12 mouse cellular contexts compared by ENCODE assay signal in the genomic region with DNA sequence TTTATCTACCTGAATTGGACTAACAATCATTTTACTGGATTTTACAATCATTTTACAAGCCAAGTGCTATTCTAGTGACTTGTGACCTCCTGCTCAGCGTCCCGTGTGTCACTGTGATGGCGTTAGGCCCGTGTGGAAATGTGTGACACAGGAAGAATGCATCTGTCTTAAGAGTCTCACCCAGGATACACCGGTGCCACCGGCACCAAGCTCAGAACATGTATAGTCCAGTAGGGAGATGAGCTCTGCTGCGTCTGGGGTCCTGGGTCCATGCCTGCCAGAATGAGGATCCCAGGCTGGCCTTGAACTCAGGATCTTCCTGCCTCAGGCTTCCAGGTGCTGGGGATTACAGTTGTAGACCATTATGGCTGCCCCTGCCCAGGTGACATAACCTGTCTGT. TPM values are rescaled to one million over a fixed set of nuclear protein-coding genes. Genes with fewer than 3 reads are reported as not detected.
DNase-seq lines count a peak whose midpoint lies in the region; ATAC-seq and TF ChIP-seq lines count a peak whose summit lies in the region.
"Had no signal": no experiment of that assay in that cellular context is flagged by ENCODE, and none has a peak within 500 bp of the region (broad histone marks: within the 10 kb centered on the region; RNA-seq: fewer than 3 reads in every experiment).

No protein-coding gene starts in this region.

- H3K4me1 ChIP-seq in kidney, embryonic 14.5 days (ENCODE audit: control insufficient read depth, insufficient read depth, low read length): peaks cover 58% of the 10 kb centered on the region
- H3K4me1 ChIP-seq in stomach, embryonic 14.5 days (ENCODE audit: control insufficient read depth, insufficient read depth, low read length): peaks cover 53% of the 10 kb centered on the region
- peaks cover 16% of the 10 kb centered on the region for H3K4me1 ChIP-seq in stomach, postnatal 0 days (replicated peaks; ENCODE audit: control insufficient read depth, insufficient read depth)
- peaks cover 62% of the 10 kb centered on the region for H3K4me1 ChIP-seq in stomach, embryonic 16.5 days (ENCODE audit: control insufficient read depth, insufficient read depth, low read length)

- peak; percentile 64 for DNase-seq in cerebellum, adult 9-11 months
- no peak for DNase-seq in cerebellum, postnatal 4 days (ENCODE audit: low spot score in 2 of 2)
- DNase-seq in kidney, postnatal 10 days: no peak
- no peak for DNase-seq in stomach, postnatal 0 days (ENCODE audit: low spot score)
- DNase-seq in adipocyte (ENCODE audit: low spot score): no peak
- DNase-seq: kidney, adult 11 months; right cerebral cortex, postnatal 14 days; thymus, adult 2 months had no signal

- H3K36me3 ChIP-seq in kidney, embryonic 14.5 days (ENCODE audit: control insufficient read depth, insufficient read depth, low read length): peaks cover 5% of the 10 kb centered on the region; the same call in 1 of the 2 replicates
- H3K36me3 ChIP-seq in stomach, embryonic 14.5 days (ENCODE audit: control insufficient read depth, insufficient read depth, low read length): peaks cover 5% of the 10 kb centered on the region; the same call in 1 of the 2 replicates
- H3K36me3 ChIP-seq in stomach, postnatal 0 days (ENCODE audit: control insufficient read depth, insufficient read depth, low read length): 0 out of 2 replicates have a peak, but pooled peaks cover 6% of the 10 kb centered on the region
- H3K36me3 ChIP-seq in stomach, embryonic 16.5 days (ENCODE audit: control insufficient read depth, insufficient read depth, low read length): no peaks in the 10 kb centered on the region

- H3K4me2 ChIP-seq in kidney, embryonic 14.5 days (replicated peaks; ENCODE audit: low read depth, low read length): peak overlapping the region; percentile 91; the same call in 1 of the 2 replicates
- peak overlapping the region; percentile 74; the same call in 1 of the 2 replicates for H3K4me2 ChIP-seq in stomach, embryonic 14.5 days (replicated peaks; ENCODE audit: low read depth, low read length)
- no peak overlapping the region; the same call in 1 of the 2 replicates for H3K4me2 ChIP-seq in stomach, postnatal 0 days (replicated peaks; ENCODE audit: low read depth)
- peak overlapping the region; percentile 79; the same call in 1 of the 2 replicates for H3K4me2 ChIP-seq in stomach, embryonic 16.5 days (ENCODE audit: low read depth, low read length)

- no peak overlapping the region; the same call in 1 of the 2 replicates for H3K4me3 ChIP-seq in kidney, embryonic 14.5 days (ENCODE audit: low read length)
- H3K4me3 ChIP-seq in stomach, embryonic 14.5 days (ENCODE audit: low read depth, low read length): no peak overlapping the region
- no peak overlapping the region for H3K4me3 ChIP-seq in stomach, postnatal 0 days (ENCODE audit: low read depth, low read length)
- no peak overlapping the region for H3K4me3 ChIP-seq in stomach, embryonic 16.5 days (replicated peaks; ENCODE audit: low read length)

- H3K27me3 ChIP-seq in kidney, embryonic 14.5 days (ENCODE audit: control insufficient read depth, insufficient read depth, low read length): no peaks in the 10 kb centered on the region
- no peaks in the 10 kb centered on the region for H3K27me3 ChIP-seq in stomach, embryonic 14.5 days (ENCODE audit: control insufficient read depth, insufficient read depth, low read length)
- no peaks in the 10 kb centered on the region for H3K27me3 ChIP-seq in stomach, postnatal 0 days (ENCODE audit: control insufficient read depth, insufficient read depth, low read length)
- no peaks in the 10 kb centered on the region for H3K27me3 ChIP-seq in stomach, embryonic 16.5 days (ENCODE audit: control insufficient read depth, insufficient read depth, low read length)
- H3K27me3 ChIP-seq: Patski had no signal

- peak overlapping the region; percentile 91; the same call in 1 of the 2 replicates for H3K9ac ChIP-seq in kidney, embryonic 14.5 days (ENCODE audit: low read depth, low read length)
- H3K9ac ChIP-seq in stomach, embryonic 14.5 days (replicated peaks; ENCODE audit: low read depth, low read length): no peak overlapping the region
- no peak overlapping the region for H3K9ac ChIP-seq in stomach, postnatal 0 days (ENCODE audit: low read length)
- H3K9ac ChIP-seq in stomach, embryonic 16.5 days (ENCODE audit: low read length): peak overlapping the region; percentile 90; the same call in 1 of the 2 replicates

- WGBS in kidney, embryonic 14.5 days: 66% methylated on average over 7 of the region's 7 CpGs
- WGBS in stomach, embryonic 14.5 days: 84% methylated on average over 7 of the region's 7 CpGs
- WGBS in stomach, postnatal 0 days: 81% methylated on average over 7 of the region's 7 CpGs
- 84% methylated on average over 7 of the region's 7 CpGs for WGBS in stomach, embryonic 16.5 days

- peak overlapping the region; percentile 53; the same call in 1 of the 2 replicates for H3K27ac ChIP-seq in kidney, embryonic 14.5 days (ENCODE audit: low read depth, low read length)
- H3K27ac ChIP-seq in stomach, embryonic 14.5 days (ENCODE audit: low read length): peak overlapping the region; percentile 63; the same call in 1 of the 2 replicates
- no peak overlapping the region for H3K27ac ChIP-seq in stomach, postnatal 0 days (replicated peaks)
- peak overlapping the region; percentile 93 for H3K27ac ChIP-seq in stomach, embryonic 16.5 days (ENCODE audit: low read length)

- TF ChIP-seq CTCF in stomach, postnatal 0 days (IDR thresholded peaks at IDR 0.05; ENCODE audit: low read depth): no peak

- no peaks in the 10 kb centered on the region for H3K9me3 ChIP-seq in kidney, embryonic 14.5 days (ENCODE audit: control insufficient read depth, low read length)
- no peaks in the 10 kb centered on the region for H3K9me3 ChIP-seq in stomach, embryonic 14.5 days (ENCODE audit: control insufficient read depth, low read depth, low read length)
- no peaks in the 10 kb centered on the region for H3K9me3 ChIP-seq in stomach, postnatal 0 days (ENCODE audit: control insufficient read depth, low read length)
- H3K9me3 ChIP-seq in stomach, embryonic 16.5 days (replicated peaks; ENCODE audit: control insufficient read depth, low read length): no peaks in the 10 kb centered on the region

- TF ChIP-seq EP300 in stomach, postnatal 0 days (optimal IDR thresholded peaks at IDR 0.05): no peak

- no peak for ATAC-seq in kidney, embryonic 14.5 days (ENCODE audit: low FRiP score, low TSS enrichment)
- ATAC-seq in stomach, embryonic 14.5 days (ENCODE audit: insufficient number of reproducible peaks, insufficient read depth, low FRiP score, low read depth): no peak
- no peak for ATAC-seq in stomach, postnatal 0 days (ENCODE audit: low FRiP score, low TSS enrichment)
- no peak for ATAC-seq in stomach, embryonic 16.5 days (ENCODE audit: insufficient read depth, low FRiP score)
- ATAC-seq: Patski had no signal

RNA-seq across cellular contexts. Expression of gene Sec14l1, which starts 2.8 kb away (rescaled TPM):
- polyA plus RNA-seq in kidney, embryonic 14.5 days (2014; fragmentation: Nextera tagmentation; extraction: Ambion mirVana): 30.2 and 36.5 TPM in 2 replicates
- polyA plus RNA-seq in stomach, embryonic 14.5 days (2014; fragmentation: Nextera tagmentation; extraction: Ambion mirVana): 41.1 and 42.7 TPM in 2 replicates
- 28.4 and 30.5 TPM in 2 replicates for polyA plus RNA-seq in stomach, postnatal 0 days (2015; fragmentation: Nextera tagmentation; extraction: Ambion mirVana)
- 61.7 and 62.5 TPM in 2 replicates for polyA plus RNA-seq in stomach, embryonic 16.5 days (2015; fragmentation: Nextera tagmentation; extraction: Ambion mirVana)

Comparison
In these comparisons a context has a peak if more than half of its experiments do, and no peak if none do; other contexts are left out.
1. H3K9ac ChIP-seq: peak in kidney, embryonic 14.5 days (single experiment) and stomach, embryonic 16.5 days (single experiment); none in stomach, embryonic 14.5 days (single experiment) and stomach, postnatal 0 days (single experiment).